Mouse (Mus musculus) myocyte (in vitro differentiated cells): Measurements from ENCODE around the gene Ciart.

ENCODE experiments used
- MAX ChIP-seq: IDR thresholded peaks from one replicate; pipeline ENCODE4 v1.6.1; 2011; ENCODE audit warnings: low read depth, mild to moderate bottlenecking, control low read depth
- POLR2A ChIP-seq: IDR thresholded peaks from one replicate; pipeline ENCODE4 v1.6.1; 2011; ENCODE audit warnings: low read depth, mild to moderate bottlenecking, control low read depth, moderate library complexity; ENCODE audit not compliant: insufficient read length
- POLR2AphosphoS2 ChIP-seq: IDR thresholded peaks from one replicate; pipeline ENCODE4 v1.6.1; 2011; ENCODE audit warnings: low read depth, control low read depth; ENCODE audit not compliant: insufficient read length

DNA sequence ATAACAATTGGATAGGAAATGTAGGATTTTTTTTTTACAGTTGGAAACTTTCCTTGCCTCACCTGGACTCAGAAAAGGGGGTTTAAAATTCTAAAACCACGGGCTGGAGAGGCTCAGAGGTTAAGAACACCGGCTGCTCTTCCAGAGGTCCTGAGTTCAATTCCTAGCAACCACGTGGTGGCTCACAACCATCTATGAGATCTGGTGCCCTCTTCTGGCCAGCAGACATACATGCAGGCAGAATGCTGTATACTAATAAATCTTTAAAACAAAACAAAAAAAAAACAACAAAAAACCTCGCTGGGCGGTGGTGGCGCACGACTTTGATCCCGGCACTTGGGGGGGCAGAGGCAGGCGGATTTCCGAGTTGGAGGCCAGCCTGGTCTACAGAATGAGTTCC, 20.8 kb downstream of the Ciart start:
- TF ChIP-seq MAX (no peak), POLR2AphosphoS2 (no peak), POLR2A (no peak)
